Mouse (Mus musculus) T-cell, adult 2 months (primary cell): ENCODE measurements around the gene Eif5.
"Not testable (repeated sequence)": the region's sequence is repeated elsewhere in the genome, so short reads cannot be mapped to it uniquely, and the experiment has no call there.

Experiments used
- DNase-seq: peaks from one replicate; pipeline ENCODE4 v3.0.0; 2022; ENCODE audit warnings: low spot score

Eif5 gene

GRCm38 (mm10) chr12:111537796-111538291 lies at the start of gene Eif5:
Eif5 (plus strand) TSS chr12:111538016.
- peak; percentile 99 for DNase-seq

- DNase-seq: no peak
Measured at GRCm38 (mm10) chr12:111489261-111489865, 48.5 kb upstream of the Eif5 start.

- no peak for DNase-seq
Measured at GRCm38 (mm10) chr12:111494931-111495330, 42.9 kb upstream of the Eif5 start.

- DNase-seq: no peak
Measured at GRCm38 (mm10) chr12:111497076-111497475, 40.7 kb upstream of the Eif5 start.

- DNase-seq: no peak
Measured at GRCm38 (mm10) chr12:111499617-111500016, 38.2 kb upstream of the Eif5 start.

GRCm38 (mm10) chr12:111500725-111501124 lies 37.1 kb upstream of the Eif5 start:
- no peak for DNase-seq

- no peak for DNase-seq
Measured at GRCm38 (mm10) chr12:111503063-111503567, 34.7 kb upstream of the Eif5 start.

GRCm38 (mm10) chr12:111503571-111503970 lies 34.2 kb upstream of the Eif5 start:
- DNase-seq: no peak

GRCm38 (mm10) chr12:111504904-111505303 lies 32.9 kb upstream of the Eif5 start:
- DNase-seq: peak; percentile 58

GRCm38 (mm10) chr12:111507001-111507400 lies 30.8 kb upstream of the Eif5 start:
- DNase-seq: no peak

- no peak for DNase-seq
Measured at GRCm38 (mm10) chr12:111507962-111508361, 29.9 kb upstream of the Eif5 start.

GRCm38 (mm10) chr12:111508438-111508837 lies 29.4 kb upstream of the Eif5 start:
- not testable (repeated sequence) for DNase-seq

- DNase-seq: no peak
Measured at GRCm38 (mm10) chr12:111512572-111513063, 25.2 kb upstream of the Eif5 start.

- DNase-seq: no peak
Measured at GRCm38 (mm10) chr12:111513673-111514072, 24.1 kb upstream of the Eif5 start.

GRCm38 (mm10) chr12:111514231-111514792 lies 23.5 kb upstream of the Eif5 start:
- no peak for DNase-seq

- DNase-seq: no peak
Measured at GRCm38 (mm10) chr12:111514874-111515649, 22.8 kb upstream of the Eif5 start.

- no peak for DNase-seq
Measured at GRCm38 (mm10) chr12:111515920-111516319, 21.9 kb upstream of the Eif5 start.

GRCm38 (mm10) chr12:111516826-111517225 lies 21.0 kb upstream of the Eif5 start:
- DNase-seq: no peak

- DNase-seq: no peak
Measured at GRCm38 (mm10) chr12:111517901-111518300, 19.9 kb upstream of the Eif5 start.

- DNase-seq: no peak
Measured at GRCm38 (mm10) chr12:111518391-111518790, 19.4 kb upstream of the Eif5 start.

GRCm38 (mm10) chr12:111519821-111520220 lies 18.0 kb upstream of the Eif5 start:
- DNase-seq: no peak

- DNase-seq: no peak
Measured at GRCm38 (mm10) chr12:111520994-111521393, 16.8 kb upstream of the Eif5 start.

- DNase-seq: no peak
Measured at GRCm38 (mm10) chr12:111524469-111524868, 13.3 kb upstream of the Eif5 start.
